Mouse (Mus musculus): Measurements from ENCODE around the gene Mknk1. TPM values are rescaled to one million over a fixed set of nuclear protein-coding genes. Genes with fewer than 3 reads are reported as not detected.

The Mknk1 gene
- polyA plus RNA-seq, 1 experiment from 2014 or later = 19.8 TPM

GRCm38 (mm10) chr4:115863880-115864279 is 24.9 kb downstream of the Mknk1 start:
- no peak for ATAC-seq (ENCODE audit: insufficient read depth)
- Histone ChIP-seq H3K4me2 (no peak overlapping the region), H3K9ac (no peak overlapping the region), H3K36me3 (ENCODE audit: insufficient read depth) (0 out of 2 replicates have a peak, but pooled peaks cover 10% of the 10 kb centered on the region), H3K27ac (ENCODE audit: low read depth) (no peak overlapping the region), H3K9me3 (ENCODE audit: low read depth, low read length) (no peaks in the 10 kb centered on the region), H3K27me3 (ENCODE audit: insufficient read depth, low read length) (no peaks in the 10 kb centered on the region), H3K4me3 (ENCODE audit: low read depth, low read length) (no peak overlapping the region), H3K4me1 (ENCODE audit: insufficient read depth) (no peaks in the 10 kb centered on the region)
- no peak for DNase-seq
- TF ChIP-seq CTCF (IDR thresholded peaks at IDR 0.05; ENCODE audit: low read depth) = no peak
- 32% methylated on average over 10 of the region's 10 CpGs for WGBS

DNA sequence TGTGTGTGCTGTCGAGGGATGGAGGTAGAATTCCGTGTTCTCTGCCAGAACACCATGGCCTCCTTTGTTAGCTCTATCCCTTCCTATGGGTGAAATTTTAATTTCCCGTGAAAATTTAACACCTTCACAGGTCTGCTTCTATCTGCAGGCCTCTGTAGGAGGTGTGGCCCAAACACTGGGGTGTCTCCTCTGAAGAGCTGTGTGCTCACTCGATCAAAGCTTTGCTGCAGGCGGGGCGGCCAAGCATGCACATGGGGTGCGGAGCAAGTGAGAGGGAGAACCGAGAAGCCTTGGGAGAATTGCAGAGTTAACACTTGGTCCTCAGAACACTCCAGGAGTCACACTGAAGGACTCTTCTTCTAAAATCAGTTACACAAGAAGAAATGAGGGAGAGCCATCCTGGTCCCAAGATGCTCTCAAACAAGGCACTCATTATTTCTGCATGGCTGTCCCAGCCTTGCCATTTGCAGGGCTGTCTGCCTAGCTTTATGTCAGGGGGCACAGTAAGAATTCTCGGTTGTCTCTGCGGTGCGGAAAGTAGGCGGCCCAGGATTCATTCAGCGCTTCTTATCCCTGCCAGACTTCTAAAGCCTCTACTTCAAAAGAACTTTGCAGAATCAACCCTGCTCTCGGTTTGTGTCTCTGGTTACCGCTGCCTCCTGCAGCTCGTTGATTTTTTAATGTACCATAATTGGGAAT is 30.7 kb downstream of the Mknk1 start:
- Histone ChIP-seq H3K27me3 (ENCODE audit: insufficient read depth, low read length) (no peaks in the 10 kb centered on the region), H3K4me2 (no peak overlapping the region), H3K4me3 (ENCODE audit: low read depth, low read length) (no peak overlapping the region), H3K9me3 (ENCODE audit: low read depth, low read length) (no peaks in the 10 kb centered on the region), H3K27ac (ENCODE audit: low read depth) (no peak overlapping the region), H3K4me1 (ENCODE audit: insufficient read depth) (no peaks in the 10 kb centered on the region), H3K9ac (no peak overlapping the region), H3K36me3 (ENCODE audit: insufficient read depth) (peaks cover 16% of the 10 kb centered on the region; the same call in 1 of the 2 replicates)
- DNase-seq (no peak), ATAC-seq (ENCODE audit: insufficient read depth) (no peak)
- WGBS = 35% methylated on average over 16 of the region's 16 CpGs
- no peak for TF ChIP-seq CTCF (IDR thresholded peaks at IDR 0.05; ENCODE audit: low read depth)

- no peak overlapping the region for H3K4me3 ChIP-seq (ENCODE audit: low read depth, low read length)
- peaks cover 16% of the 10 kb centered on the region; the same call in 1 of the 2 replicates for H3K36me3 ChIP-seq (ENCODE audit: insufficient read depth)
- TF ChIP-seq CTCF (IDR thresholded peaks at IDR 0.05; ENCODE audit: low read depth) = no peak
- no peak for DNase-seq
- H3K4me1 ChIP-seq (ENCODE audit: insufficient read depth) = no peaks in the 10 kb centered on the region
- H3K4me2 ChIP-seq = no peak overlapping the region
- 83% methylated on average over 3 of the region's 3 CpGs for WGBS
- no peaks in the 10 kb centered on the region for H3K27me3 ChIP-seq (ENCODE audit: insufficient read depth, low read length)
- H3K9ac ChIP-seq = no peak overlapping the region
- H3K9me3 ChIP-seq (ENCODE audit: low read depth, low read length) = no peaks in the 10 kb centered on the region
- no peak overlapping the region for H3K27ac ChIP-seq (ENCODE audit: low read depth)
- no peak for ATAC-seq (ENCODE audit: insufficient read depth)
Measured at GRCm38 (mm10) chr4:115873231-115873630, 34.2 kb downstream of the Mknk1 start.

GRCm38 (mm10) chr4:115878216-115878678 is 39.2 kb downstream of the Mknk1 start:
- DNase-seq = peak; percentile 56
- no peak overlapping the region; the same call in 1 of the 2 replicates for H3K9ac ChIP-seq
- no peaks in the 10 kb centered on the region for H3K9me3 ChIP-seq (ENCODE audit: low read depth, low read length)
- H3K4me2 ChIP-seq = peak overlapping the region; percentile 34; the same call in 1 of the 2 replicates
- no peaks in the 10 kb centered on the region for H3K4me1 ChIP-seq (ENCODE audit: insufficient read depth)
- H3K27ac ChIP-seq (ENCODE audit: low read depth) = no peak overlapping the region
- peaks cover 3% of the 10 kb centered on the region; the same call in 1 of the 2 replicates for H3K36me3 ChIP-seq (ENCODE audit: insufficient read depth)
- ATAC-seq (ENCODE audit: insufficient read depth) = peak; percentile 77; the same call in 1 of the 2 replicates
- WGBS = 4% methylated on average over 11 of the region's 11 CpGs
- no peak for TF ChIP-seq CTCF (IDR thresholded peaks at IDR 0.05; ENCODE audit: low read depth)
- no peak overlapping the region for H3K4me3 ChIP-seq (ENCODE audit: low read depth, low read length)
- H3K27me3 ChIP-seq (ENCODE audit: insufficient read depth, low read length) = no peaks in the 10 kb centered on the region

DNA sequence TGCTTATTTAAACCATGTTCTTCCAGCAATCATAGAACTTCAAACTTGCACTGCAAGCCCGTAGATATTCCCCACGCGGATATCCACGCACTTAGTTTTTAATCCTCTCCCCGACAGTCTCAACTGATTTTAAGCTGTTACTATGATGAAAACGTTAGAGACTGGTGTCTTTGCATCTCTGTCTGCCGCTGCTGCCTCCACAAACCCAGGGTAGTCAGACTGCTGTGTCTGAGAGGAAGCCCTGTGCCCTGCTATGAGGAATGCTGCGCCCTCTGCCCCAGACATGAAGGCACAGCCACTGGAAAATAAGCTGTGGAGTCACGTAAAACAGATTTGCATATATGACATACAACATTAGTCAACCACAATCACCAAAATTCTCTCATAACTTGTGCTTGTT is 39.8 kb downstream of the Mknk1 start:
- no peak overlapping the region for H3K27ac ChIP-seq (ENCODE audit: low read depth)
- peak overlapping the region; percentile 34; the same call in 1 of the 2 replicates for H3K4me2 ChIP-seq
- H3K27me3 ChIP-seq (ENCODE audit: insufficient read depth, low read length) = no peaks in the 10 kb centered on the region
- no peaks in the 10 kb centered on the region for H3K4me1 ChIP-seq (ENCODE audit: insufficient read depth)
- peak; percentile 9 for DNase-seq
- TF ChIP-seq CTCF (IDR thresholded peaks at IDR 0.05; ENCODE audit: low read depth) = no peak
- no peaks in the 10 kb centered on the region for H3K36me3 ChIP-seq (ENCODE audit: insufficient read depth)
- ATAC-seq (ENCODE audit: insufficient read depth) = no peak
- H3K9me3 ChIP-seq (ENCODE audit: low read depth, low read length) = no peaks in the 10 kb centered on the region
- WGBS = 33% methylated on average over 9 of the region's 9 CpGs
- H3K4me3 ChIP-seq (ENCODE audit: low read depth, low read length) = no peak overlapping the region
- H3K9ac ChIP-seq = no peak overlapping the region

DNA sequence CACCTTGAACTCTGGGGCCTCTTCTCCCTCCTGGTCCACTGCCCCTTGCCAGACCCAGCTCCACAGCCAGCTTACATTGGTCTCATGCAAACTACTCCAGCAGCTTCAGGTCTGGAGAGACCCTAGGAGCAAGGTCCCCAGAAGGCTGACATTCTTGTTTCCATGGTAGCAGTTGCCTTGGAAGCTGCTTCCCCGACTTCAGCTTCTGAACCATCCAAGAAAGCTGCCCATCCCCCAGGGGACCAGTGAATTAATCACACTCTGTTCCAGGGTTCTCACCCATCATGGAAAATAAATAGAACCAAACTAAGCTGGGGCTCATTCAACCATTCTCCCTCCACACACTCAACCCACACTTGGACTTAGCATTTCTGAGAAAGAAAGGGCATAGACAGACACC is 42.2 kb downstream of the Mknk1 start:
- H3K27me3 ChIP-seq (ENCODE audit: insufficient read depth, low read length) = no peaks in the 10 kb centered on the region
- no peak overlapping the region for H3K27ac ChIP-seq (ENCODE audit: low read depth)
- WGBS = 8% methylated on average over 1 of the region's 1 CpGs
- no peak overlapping the region for H3K9ac ChIP-seq
- H3K4me1 ChIP-seq (ENCODE audit: insufficient read depth) = no peaks in the 10 kb centered on the region
- no peaks in the 10 kb centered on the region for H3K9me3 ChIP-seq (ENCODE audit: low read depth, low read length)
- no peak overlapping the region for H3K4me2 ChIP-seq
- no peak overlapping the region for H3K4me3 ChIP-seq (ENCODE audit: low read depth, low read length)
- no peak for DNase-seq
- H3K36me3 ChIP-seq (ENCODE audit: insufficient read depth) = no peaks in the 10 kb centered on the region
- no peak for ATAC-seq (ENCODE audit: insufficient read depth)
- TF ChIP-seq CTCF (IDR thresholded peaks at IDR 0.05; ENCODE audit: low read depth) = no peak

DNA sequence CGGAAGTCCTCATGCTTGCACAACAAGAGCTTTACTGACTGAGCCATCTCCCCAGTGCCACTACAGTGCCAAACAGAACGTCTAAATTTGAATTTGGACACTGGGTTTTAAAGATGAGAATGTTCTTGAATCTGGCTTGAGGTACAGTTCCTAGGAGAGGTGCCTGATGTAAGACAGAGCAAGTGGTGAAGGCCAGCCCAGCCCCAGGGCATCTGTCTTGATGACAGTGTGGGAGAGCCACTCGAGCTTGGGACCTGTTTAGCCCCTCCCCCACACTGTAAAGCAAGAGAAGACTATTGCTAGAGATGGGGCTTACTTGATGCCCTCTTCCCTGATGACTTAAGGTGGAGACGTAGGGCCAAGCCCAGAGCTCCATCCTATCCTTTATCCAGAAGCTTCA is 43.2 kb downstream of the Mknk1 start:
- no peak overlapping the region for H3K4me2 ChIP-seq
- no peak for ATAC-seq (ENCODE audit: insufficient read depth)
- no peak overlapping the region for H3K27ac ChIP-seq (ENCODE audit: low read depth)

More for the DNA sequence above, 43.2 kb downstream of the Mknk1 start:
- no peaks in the 10 kb centered on the region for H3K36me3 ChIP-seq (ENCODE audit: insufficient read depth)
- DNase-seq = no peak
- no peak overlapping the region for H3K4me3 ChIP-seq (ENCODE audit: low read depth, low read length)
- H3K9ac ChIP-seq = no peak overlapping the region
- 52% methylated on average over 4 of the region's 4 CpGs for WGBS
- H3K4me1 ChIP-seq (ENCODE audit: insufficient read depth) = no peaks in the 10 kb centered on the region
- no peaks in the 10 kb centered on the region for H3K27me3 ChIP-seq (ENCODE audit: insufficient read depth, low read length)
- no peak for TF ChIP-seq CTCF (IDR thresholded peaks at IDR 0.05; ENCODE audit: low read depth)
- H3K9me3 ChIP-seq (ENCODE audit: low read depth, low read length) = no peaks in the 10 kb centered on the region
